Mouse (Mus musculus) embryonic facial prominence, embryonic 12.5 days (tissue): ENCODE measurements around the gene Mgll. TPM values are rescaled to one million over a fixed set of nuclear protein-coding genes. Genes with fewer than 3 reads are reported as not detected.
A peak's percentile ranks its signal among the peaks of the same experiment; 100 is the strongest.

ENCODE experiments used
- ATAC-seq: fragments of 200-750 bp; cut with Nextera tagmentation; 2 replicates; pipeline ENCODE4 v1.8.0; 2017; ENCODE audit not compliant: insufficient number of reproducible peaks, insufficient read depth, low FRiP score, low TSS enrichment
- H3K27ac ChIP-seq: fragments of 300-500 bp; sonication (generic); 2 replicates; pipeline ENCODE4 v1.5.1; 2016; ENCODE audit warnings: mild to moderate bottlenecking
- H3K27me3 ChIP-seq: fragments of 300-500 bp; sonication (generic); 2 replicates; pipeline ENCODE4 v1.6.1; 2016; ENCODE audit warnings: mild to moderate bottlenecking, moderate library complexity
- H3K36me3 ChIP-seq: fragments of 300-500 bp; sonication (generic); 2 replicates; pipeline ENCODE4 v1.6.1; 2016; ENCODE audit warnings: mild to moderate bottlenecking
- H3K4me1 ChIP-seq: fragments of 300-500 bp; sonication (generic); 2 replicates; pipeline ENCODE4 v1.6.1; 2016
- H3K4me2 ChIP-seq: fragments of 300-500 bp; sonication (generic); replicated peaks from 2 replicates; pipeline ENCODE4 v1.6.1; 2016; ENCODE audit warnings: mild to moderate bottlenecking, moderate library complexity
- H3K4me3 ChIP-seq: fragments of 300-500 bp; sonication (generic); 2 replicates; pipeline ENCODE4 v1.5.1; 2016; ENCODE audit warnings: mild to moderate bottlenecking
- H3K9ac ChIP-seq: fragments of 300-500 bp; sonication (generic); 2 replicates; pipeline ENCODE4 v1.6.1; 2016; ENCODE audit warnings: mild to moderate bottlenecking, moderate library complexity
- H3K9me3 ChIP-seq: fragments of 300-500 bp; sonication (generic); 2 replicates; pipeline ENCODE4 v1.6.1; 2016; ENCODE audit warnings: mild to moderate bottlenecking, moderate library complexity
- WGBS: fragments of 180-500 bp; shearing (Covaris S2); methylation state at CpG from one replicate; pipeline ENCODE4 v1.1.7; 2016; 5-methylcytosine and 5-hydroxymethylcytosine counted together
- polyA plus RNA-seq: library from polyadenylated mRNA; unstranded; fragments of >200 nt; fragmentation: Nextera tagmentation; extraction: Ambion mirVana; gene quantifications from 2 replicates; pipeline ENCODE4 v1.2.1, GENCODE M21; 2016

The Mgll gene
- polyA plus RNA-seq, 1 experiment from 2014 or later = 8.0 TPM

DNA sequence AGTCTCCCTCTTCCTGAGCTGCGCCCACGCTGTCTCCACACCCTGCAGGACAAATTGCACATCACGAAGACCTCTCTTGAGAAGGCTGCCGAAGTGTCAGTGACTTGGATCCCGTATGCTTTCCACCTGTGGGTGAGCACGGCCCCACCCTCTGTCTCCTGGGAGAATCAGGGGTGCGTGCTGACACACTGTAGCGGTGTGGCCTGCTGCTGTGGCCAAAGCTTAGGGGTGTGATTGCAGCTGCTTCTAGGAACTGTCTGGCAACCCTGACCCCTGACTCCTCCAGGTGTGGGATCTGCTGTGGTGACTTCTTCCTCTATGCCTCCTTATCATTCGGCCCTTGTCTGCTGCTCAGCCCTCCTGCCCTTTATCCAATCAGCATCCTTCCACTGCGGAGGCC lies 89.6 kb downstream of the Mgll start:
- Histone ChIP-seq H3K27ac (no peak overlapping the region), H3K9ac (no peak overlapping the region), H3K36me3 (no peaks in the 10 kb centered on the region), H3K4me3 (no peak overlapping the region), H3K4me2 (no peak overlapping the region), H3K4me1 (peaks cover 23% of the 10 kb centered on the region; the same call in 1 of the 2 replicates), H3K9me3 (no peaks in the 10 kb centered on the region), H3K27me3 (0 out of 2 replicates have a peak, but pooled peaks cover 4% of the 10 kb centered on the region)
- 82% methylated on average over 10 of the region's 10 CpGs for WGBS
- ATAC-seq = no peak

- H3K4me2 ChIP-seq = no peak overlapping the region
- H3K27ac ChIP-seq = no peak overlapping the region
- H3K36me3 ChIP-seq = no peaks in the 10 kb centered on the region
- no peaks in the 10 kb centered on the region for H3K9me3 ChIP-seq
- peaks cover 18% of the 10 kb centered on the region; the same call in 1 of the 2 replicates for H3K4me1 ChIP-seq
- H3K4me3 ChIP-seq = no peak overlapping the region
- H3K9ac ChIP-seq = no peak overlapping the region
- ATAC-seq = no peak
- 76% methylated on average over 3 of the region's 3 CpGs for WGBS
- H3K27me3 ChIP-seq = 0 out of 2 replicates have a peak, but pooled peaks cover 4% of the 10 kb centered on the region
Measured at GRCm38 (mm10) chr6:88815036-88815435, 90.8 kb downstream of the Mgll start.

DNA sequence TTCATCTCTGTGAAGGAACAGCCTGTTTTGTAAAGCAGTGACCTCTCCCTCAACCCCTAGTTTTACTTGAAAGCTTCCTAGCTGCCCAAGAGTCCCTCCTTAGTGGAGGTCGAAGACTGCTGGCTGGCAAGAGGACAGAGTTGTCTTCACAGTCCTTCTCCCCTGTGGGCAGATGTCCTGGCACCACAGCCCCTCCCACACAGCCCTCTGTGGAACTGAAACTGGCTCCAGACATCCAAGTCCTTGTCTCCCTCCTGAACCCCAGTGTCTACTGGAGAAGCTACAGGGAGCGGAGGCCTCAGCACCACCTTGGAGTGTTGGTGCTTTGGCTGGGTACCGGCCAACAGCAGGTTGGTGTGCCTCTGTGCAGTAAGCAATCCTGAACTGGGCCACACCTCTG lies 91.3 kb downstream of the Mgll start:
- WGBS = 93% methylated on average over 3 of the region's 3 CpGs
- H3K36me3 ChIP-seq = no peaks in the 10 kb centered on the region
- H3K27me3 ChIP-seq = 0 out of 2 replicates have a peak, but pooled peaks cover 4% of the 10 kb centered on the region
- no peak for ATAC-seq
- no peak overlapping the region for H3K4me3 ChIP-seq
- no peak overlapping the region for H3K27ac ChIP-seq
- H3K9me3 ChIP-seq = no peaks in the 10 kb centered on the region
- H3K4me1 ChIP-seq = peaks cover 16% of the 10 kb centered on the region; the same call in 1 of the 2 replicates
- H3K9ac ChIP-seq = no peak overlapping the region
- no peak overlapping the region for H3K4me2 ChIP-seq

DNA sequence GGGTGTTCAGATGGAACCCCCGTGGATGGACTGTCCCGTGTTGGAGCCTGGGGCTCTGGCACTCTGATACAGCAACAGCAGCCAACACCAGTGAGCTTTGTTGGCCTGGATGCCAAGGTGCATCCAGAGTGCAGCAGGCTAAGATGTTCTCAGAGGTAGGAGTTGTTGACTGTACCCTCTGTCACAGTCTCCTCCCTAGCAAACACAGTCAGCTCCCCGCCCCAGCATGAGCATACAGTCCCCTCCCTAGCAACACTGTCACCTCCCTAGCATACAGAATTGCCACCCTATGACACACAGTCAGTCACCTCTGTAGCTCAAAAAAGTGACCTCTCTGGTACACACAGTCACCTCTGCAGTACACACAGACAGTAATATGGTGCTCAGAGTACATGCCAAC lies 92.7 kb downstream of the Mgll start:
- WGBS = 92% methylated on average over 3 of the region's 3 CpGs

DNA sequence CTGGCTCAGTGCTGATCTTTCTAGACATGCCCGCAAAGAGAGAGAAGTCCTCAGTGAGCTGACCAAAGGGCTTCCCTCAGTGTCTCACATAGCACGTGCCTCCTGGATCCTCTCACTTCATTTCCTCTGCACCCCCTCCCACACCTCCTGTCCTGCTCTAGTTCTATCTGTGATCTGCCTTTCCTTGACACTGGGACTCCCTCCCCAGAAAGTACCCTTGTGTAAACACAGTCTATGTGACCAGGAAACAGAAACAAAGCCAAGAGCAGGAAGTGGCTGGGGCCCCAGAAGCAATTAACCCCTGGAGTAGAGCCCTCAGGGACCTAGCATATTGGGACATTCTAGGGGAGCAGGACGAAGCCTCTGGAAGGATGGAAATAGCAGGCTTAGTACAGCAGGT lies 96.6 kb downstream of the Mgll start:
- no peaks in the 10 kb centered on the region for H3K27me3 ChIP-seq

More for the DNA sequence above, 92.7 kb downstream of the Mgll start:
- H3K27me3 ChIP-seq = 0 out of 2 replicates have a peak, but pooled peaks cover 4% of the 10 kb centered on the region
- no peak overlapping the region for H3K27ac ChIP-seq
- H3K36me3 ChIP-seq = no peaks in the 10 kb centered on the region
- no peak overlapping the region for H3K4me3 ChIP-seq
- H3K4me2 ChIP-seq = no peak overlapping the region
- no peaks in the 10 kb centered on the region for H3K9me3 ChIP-seq
- no peak overlapping the region for H3K9ac ChIP-seq
- H3K4me1 ChIP-seq = peaks cover 9% of the 10 kb centered on the region; the same call in 1 of the 2 replicates
- ATAC-seq = no peak

DNA sequence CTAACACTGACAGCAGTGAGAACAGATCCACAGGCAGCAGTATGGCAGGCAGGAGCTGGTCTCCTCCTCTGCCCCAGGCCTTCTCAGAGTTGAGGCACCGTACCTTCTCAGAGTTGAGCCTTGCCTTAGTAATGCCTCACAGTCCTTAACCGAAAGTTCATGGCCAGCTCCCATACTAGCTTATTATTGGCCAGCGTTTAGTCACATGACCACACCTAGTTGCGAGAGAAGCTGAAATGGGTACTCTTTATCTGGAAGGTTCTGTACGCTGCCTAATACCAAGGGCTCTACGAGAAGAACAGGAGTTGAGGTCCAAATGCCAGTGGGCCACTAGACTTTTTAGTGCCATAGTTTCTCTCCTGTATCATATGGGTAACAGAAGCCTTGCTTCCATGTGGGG lies 97.1 kb downstream of the Mgll start:
- no peak for ATAC-seq

More for the DNA sequence above, 96.6 kb downstream of the Mgll start:
- no peak overlapping the region for H3K9ac ChIP-seq
- no peaks in the 10 kb centered on the region for H3K36me3 ChIP-seq
- H3K9me3 ChIP-seq = no peaks in the 10 kb centered on the region
- no peak overlapping the region for H3K4me2 ChIP-seq
- ATAC-seq = no peak
- 34% methylated on average over 3 of the region's 3 CpGs for WGBS
- no peak overlapping the region for H3K27ac ChIP-seq
- H3K4me1 ChIP-seq = 0 out of 2 replicates have a peak, but pooled peaks cover 6% of the 10 kb centered on the region
- no peak overlapping the region for H3K4me3 ChIP-seq

GRCm38 (mm10) chr6:88821901-88822300 lies 97.7 kb downstream of the Mgll start:
- H3K9ac ChIP-seq = no peak overlapping the region
- H3K27ac ChIP-seq = no peak overlapping the region
- no peak overlapping the region for H3K4me2 ChIP-seq
- H3K9me3 ChIP-seq = no peaks in the 10 kb centered on the region
- 81% methylated on average over 11 of the region's 11 CpGs for WGBS
- ATAC-seq = no peak
- H3K36me3 ChIP-seq = no peaks in the 10 kb centered on the region
- no peak overlapping the region for H3K4me3 ChIP-seq
- H3K27me3 ChIP-seq = no peaks in the 10 kb centered on the region
- H3K4me1 ChIP-seq = 0 out of 2 replicates have a peak, but pooled peaks cover 11% of the 10 kb centered on the region

More for the DNA sequence above, 97.1 kb downstream of the Mgll start:
- no peaks in the 10 kb centered on the region for H3K27me3 ChIP-seq
- H3K9me3 ChIP-seq = no peaks in the 10 kb centered on the region
- no peak overlapping the region for H3K4me2 ChIP-seq
- H3K36me3 ChIP-seq = no peaks in the 10 kb centered on the region
- no peak overlapping the region for H3K9ac ChIP-seq
- no peak overlapping the region for H3K27ac ChIP-seq
- no peak overlapping the region for H3K4me3 ChIP-seq
- H3K4me1 ChIP-seq = 0 out of 2 replicates have a peak, but pooled peaks cover 6% of the 10 kb centered on the region
- 92% methylated on average over 6 of the region's 6 CpGs for WGBS

GRCm38 (mm10) chr6:88824183-88824582 lies 100.0 kb downstream of the Mgll start:
- no peaks in the 10 kb centered on the region for H3K27me3 ChIP-seq
- H3K4me2 ChIP-seq = no peak overlapping the region
- no peak overlapping the region for H3K27ac ChIP-seq
- H3K9me3 ChIP-seq = no peaks in the 10 kb centered on the region
- ATAC-seq = no peak
- H3K4me1 ChIP-seq = 0 out of 2 replicates have a peak, but pooled peaks cover 13% of the 10 kb centered on the region
- no peak overlapping the region for H3K4me3 ChIP-seq
- H3K36me3 ChIP-seq = no peaks in the 10 kb centered on the region
- H3K9ac ChIP-seq = no peak overlapping the region
- WGBS = 56% methylated on average over 7 of the region's 7 CpGs

DNA sequence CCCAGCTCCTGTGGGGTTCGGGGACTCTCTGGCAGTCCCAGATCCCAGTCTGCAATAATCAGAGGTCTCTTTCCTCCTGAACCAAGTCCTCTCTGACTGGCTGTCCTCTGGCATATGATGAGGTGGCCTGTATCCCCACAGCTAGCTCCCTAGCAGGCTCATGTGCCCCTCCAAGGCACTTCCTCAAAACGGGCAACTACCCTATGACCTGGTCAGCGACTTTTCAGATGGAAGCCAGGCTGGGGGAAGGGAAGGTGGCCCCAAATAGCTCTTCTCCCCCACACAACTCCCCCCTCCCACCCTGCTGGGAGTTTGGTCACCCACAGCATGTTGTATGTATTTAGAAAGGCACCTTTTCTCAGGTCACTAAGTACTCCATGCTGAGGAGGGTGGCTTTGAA lies 101.9 kb downstream of the Mgll start:
- 47% methylated on average over 3 of the region's 3 CpGs for WGBS
- Histone ChIP-seq H3K27me3 (no peaks in the 10 kb centered on the region), H3K36me3 (no peaks in the 10 kb centered on the region), H3K4me1 (0 out of 2 replicates have a peak, but pooled peaks cover 8% of the 10 kb centered on the region), H3K9me3 (no peaks in the 10 kb centered on the region), H3K27ac (no peak overlapping the region), H3K9ac (no peak overlapping the region), H3K4me2 (no peak overlapping the region), H3K4me3 (no peak overlapping the region)
- no peak for ATAC-seq

DNA sequence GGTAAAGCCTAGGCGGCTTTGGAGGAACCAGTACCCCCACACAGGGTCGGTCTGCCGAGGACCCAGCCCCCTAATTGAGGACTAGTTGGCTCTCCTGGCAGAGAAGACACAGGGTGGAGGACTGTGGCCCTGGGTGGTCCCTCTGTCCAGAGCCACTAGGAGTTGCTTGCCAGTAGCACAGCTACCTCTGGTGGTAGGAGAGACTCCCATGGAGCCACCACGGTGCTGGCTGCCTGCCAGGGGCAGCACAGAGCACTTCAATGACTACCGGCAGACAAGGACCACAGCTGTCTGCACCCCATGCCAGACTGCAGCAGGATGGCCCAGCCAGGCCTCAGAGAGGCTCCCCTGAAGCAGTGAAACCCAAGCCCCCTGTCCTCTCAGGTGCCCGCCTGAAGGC lies 102.3 kb downstream of the Mgll start:
- Histone ChIP-seq H3K27me3 (no peaks in the 10 kb centered on the region), H3K9ac (no peak overlapping the region; the same call in 1 of the 2 replicates), H3K36me3 (no peaks in the 10 kb centered on the region), H3K4me2 (no peak overlapping the region), H3K27ac (no peak overlapping the region), H3K4me1 (0 out of 2 replicates have a peak, but pooled peaks cover 8% of the 10 kb centered on the region), H3K4me3 (no peak overlapping the region), H3K9me3 (no peaks in the 10 kb centered on the region)
- ATAC-seq = peak; percentile 44
- 33% methylated on average over 6 of the region's 6 CpGs for WGBS

GRCm38 (mm10) chr6:88826965-88827364 lies 102.8 kb downstream of the Mgll start:
- no peak overlapping the region for H3K27ac ChIP-seq
- no peaks in the 10 kb centered on the region for H3K9me3 ChIP-seq

DNA sequence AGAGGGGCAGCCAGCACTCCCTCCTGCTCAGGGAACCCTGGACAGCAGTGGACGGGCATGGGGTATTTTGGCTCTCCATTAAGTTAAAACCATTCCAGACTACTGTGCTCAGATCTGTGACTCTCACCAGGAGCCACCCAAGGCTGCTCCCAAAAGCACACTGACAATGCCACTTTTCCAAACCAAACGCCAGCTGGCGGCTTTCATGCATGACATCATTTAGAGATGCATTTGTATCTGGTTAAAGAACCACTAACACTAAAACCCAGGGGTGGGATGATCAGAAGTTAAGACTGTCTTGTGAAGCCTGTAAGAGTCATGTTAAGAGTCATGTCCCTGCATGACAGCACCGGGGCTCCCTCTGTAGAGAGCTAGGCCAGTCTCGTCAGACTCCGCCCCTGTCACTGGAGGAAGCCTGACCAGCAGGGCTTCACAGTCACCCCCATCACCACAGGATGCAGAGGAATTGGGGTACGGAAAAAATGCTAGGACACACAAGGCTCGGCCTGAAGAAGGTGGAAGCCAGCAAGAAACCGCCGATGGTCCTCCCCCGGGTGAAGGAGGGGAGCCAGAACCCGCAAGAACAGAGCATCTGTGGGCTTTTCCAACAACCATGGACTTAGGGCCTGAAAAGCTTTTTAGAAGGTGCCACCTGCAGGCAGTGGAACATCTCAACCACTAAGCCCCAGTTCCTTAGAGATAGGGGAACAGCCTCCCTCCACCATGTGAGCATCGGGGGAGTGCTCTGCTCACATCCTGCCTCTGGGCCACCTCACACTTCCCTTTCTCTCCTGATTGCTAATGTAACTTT lies 103.4 kb downstream of the Mgll start:
- H3K27ac ChIP-seq = no peak overlapping the region
- H3K4me3 ChIP-seq = no peak overlapping the region
- no peak overlapping the region for H3K9ac ChIP-seq
- ATAC-seq = no peak
- H3K36me3 ChIP-seq = no peaks in the 10 kb centered on the region
- 0 out of 2 replicates have a peak, but pooled peaks cover 8% of the 10 kb centered on the region for H3K4me1 ChIP-seq
- H3K27me3 ChIP-seq = no peaks in the 10 kb centered on the region
- no peak overlapping the region for H3K4me2 ChIP-seq
- H3K9me3 ChIP-seq = no peaks in the 10 kb centered on the region
- WGBS = 64% methylated on average over 13 of the region's 13 CpGs

More at GRCm38 (mm10) chr6:88826965-88827364, 102.8 kb downstream of the Mgll start:
- no peak for ATAC-seq
- Histone ChIP-seq H3K27me3 (no peaks in the 10 kb centered on the region), H3K9ac (no peak overlapping the region), H3K36me3 (no peaks in the 10 kb centered on the region), H3K4me3 (no peak overlapping the region), H3K4me1 (0 out of 2 replicates have a peak, but pooled peaks cover 8% of the 10 kb centered on the region), H3K4me2 (no peak overlapping the region)
- 69% methylated on average over 3 of the region's 3 CpGs for WGBS
